Mouse (Mus musculus) heart, embryonic 15.5 days (tissue): Measurements from ENCODE around the gene Rabep2. TPM values are rescaled to one million over a fixed set of nuclear protein-coding genes. Genes with fewer than 3 reads are reported as not detected.

ENCODE experiments used
- ATAC-seq: fragments of 200-750 bp; cut with Nextera tagmentation; replicated peaks from 2 replicates; pipeline ENCODE4 v1.8.0; 2017; ENCODE audit warnings: low read depth, moderate TSS enrichment; ENCODE audit not compliant: insufficient number of reproducible peaks, insufficient read depth, low FRiP score
- H3K27ac ChIP-seq: fragments of 300-500 bp; sonication (generic); 2 replicates; pipeline ENCODE4 v1.5.1; 2015; ENCODE audit warnings: mild to moderate bottlenecking, inconsistent platforms
- H3K27me3 ChIP-seq: fragments of 300-500 bp; sonication (generic); 2 replicates; pipeline ENCODE4 v1.6.1; 2015; ENCODE audit warnings: inconsistent platforms
- H3K36me3 ChIP-seq: fragments of 300-500 bp; sonication (generic); 2 replicates; pipeline ENCODE4 v1.6.1; 2015; ENCODE audit warnings: mild to moderate bottlenecking, inconsistent platforms
- H3K4me1 ChIP-seq: fragments of 300-500 bp; sonication (generic); replicated peaks from 2 replicates; pipeline ENCODE4 v1.6.1; 2015; ENCODE audit warnings: inconsistent platforms
- H3K4me2 ChIP-seq: fragments of 300-500 bp; sonication (generic); 2 replicates; pipeline ENCODE4 v1.6.1; 2015; ENCODE audit warnings: inconsistent platforms, mild to moderate bottlenecking, moderate library complexity
- H3K4me3 ChIP-seq: fragments of 300-500 bp; sonication (generic); 2 replicates; pipeline ENCODE4 v1.5.1; 2015; ENCODE audit warnings: mild to moderate bottlenecking, inconsistent platforms
- H3K9ac ChIP-seq: fragments of 300-500 bp; sonication (generic); 2 replicates; pipeline ENCODE4 v1.6.1; 2015; ENCODE audit warnings: mild to moderate bottlenecking, inconsistent platforms
- H3K9me3 ChIP-seq: fragments of 300-500 bp; sonication (generic); replicated peaks from 2 replicates; pipeline ENCODE4 v1.6.1; 2016; ENCODE audit warnings: inconsistent platforms
- WGBS: fragments of 180-500 bp; shearing (Covaris S2); methylation state at CpG from one replicate; pipeline ENCODE4 v1.1.7; 2015; ENCODE audit warnings: mixed read lengths; 5-methylcytosine and 5-hydroxymethylcytosine counted together
- polyA plus RNA-seq: library from polyadenylated mRNA; unstranded; fragments of >200 nt; fragmentation: Nextera tagmentation; extraction: Ambion mirVana; gene quantifications from 2 replicates; pipeline ENCODE4 v1.2.1, GENCODE M21; 2015

Gene Rabep2
- polyA plus RNA-seq, 1 experiment from 2014 or later = 16.3 TPM

DNA sequence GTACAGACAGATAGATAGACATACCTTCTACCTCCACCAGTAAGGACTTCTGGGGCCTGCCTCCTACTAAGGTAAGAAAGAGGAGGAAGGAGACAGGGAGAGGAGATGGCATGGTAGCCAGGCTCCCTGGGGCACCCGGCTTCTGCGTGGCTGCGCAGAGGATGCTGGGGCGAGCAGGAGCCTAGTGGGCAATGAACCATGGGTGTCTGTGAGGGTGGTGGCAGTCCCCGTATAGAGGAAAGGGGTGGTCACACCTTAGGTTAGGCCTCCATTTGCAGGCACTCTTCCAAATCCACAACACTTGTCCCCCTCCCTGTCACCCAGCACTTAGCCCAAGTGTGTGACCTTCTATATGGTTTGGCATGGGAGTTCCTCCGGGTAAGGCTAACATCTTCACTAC, 13.8 kb upstream of the Rabep2 start, which contains the start of gene Cd19:
Gene Cd19, minus strand, starts transcription at position 165 of the 400 bp plus-strand sequence.
- no peak within 1 kb of the TSS for H3K4me3 ChIP-seq
- 77% methylated on average over 6 of the region's 6 CpGs for WGBS

DNA sequence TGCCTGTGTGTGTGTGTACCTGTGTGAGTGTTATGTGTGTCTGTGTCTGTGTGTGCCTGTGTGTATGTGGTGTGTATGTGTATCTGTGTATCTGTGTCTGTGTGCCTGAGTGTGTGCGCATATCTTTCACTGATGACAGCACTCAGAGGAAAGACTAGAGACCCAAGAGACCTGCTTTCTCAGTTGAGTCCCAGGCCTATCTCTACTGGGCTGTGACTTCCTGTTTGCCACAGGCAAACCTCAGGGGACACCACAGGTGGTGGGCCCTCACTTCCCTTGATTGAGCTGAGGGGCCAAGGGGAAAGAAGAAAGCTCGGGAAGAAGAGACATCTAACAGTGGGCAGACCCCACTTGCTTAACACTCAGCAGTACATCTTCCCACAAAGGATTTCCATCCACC, 11.9 kb upstream of the Rabep2 start:
- no peak overlapping the region for H3K4me3 ChIP-seq
- no peak overlapping the region for H3K4me2 ChIP-seq
- H3K9ac ChIP-seq = no peak overlapping the region
- no peaks in the 10 kb centered on the region for H3K36me3 ChIP-seq
- H3K9me3 ChIP-seq = no peaks in the 10 kb centered on the region; the same call in 1 of the 2 replicates
- no peak for ATAC-seq
- peaks cover 6% of the 10 kb centered on the region; the same call in 1 of the 2 replicates for H3K27me3 ChIP-seq
- H3K4me1 ChIP-seq = no peaks in the 10 kb centered on the region
- WGBS = 55% methylated on average over 2 of the region's 2 CpGs
- H3K27ac ChIP-seq = no peak overlapping the region

More for the DNA sequence above, 13.8 kb upstream of the Rabep2 start, which contains the start of gene Cd19:
- no peak within 1 kb of the TSS for H3K9ac ChIP-seq
- H3K9me3 ChIP-seq = no peaks in the 10 kb centered on the region
- no peaks in the 10 kb centered on the region for H3K36me3 ChIP-seq
- no peaks in the 10 kb centered on the region for H3K4me1 ChIP-seq
- H3K4me2 ChIP-seq = no peak within 1 kb of the TSS
- H3K27ac ChIP-seq = no peak within 1 kb of the TSS
- H3K27me3 ChIP-seq = peaks cover 6% of the 10 kb centered on the region
- no peak for ATAC-seq

- Histone ChIP-seq H3K4me3 (no peak overlapping the region), H3K27ac (no peak overlapping the region), H3K9me3 (no peaks in the 10 kb centered on the region; the same call in 1 of the 2 replicates), H3K36me3 (no peaks in the 10 kb centered on the region), H3K9ac (no peak overlapping the region), H3K27me3 (peaks cover 2% of the 10 kb centered on the region; the same call in 1 of the 2 replicates), H3K4me1 (no peaks in the 10 kb centered on the region), H3K4me2 (no peak overlapping the region)
- no peak for ATAC-seq
- WGBS = 51% methylated on average over 8 of the region's 8 CpGs
These were observed 11.5 kb upstream of the Rabep2 start for GRCm38 (mm10) chr7:126417045-126417444.

GRCm38 (mm10) chr7:126417606-126418005, 11.0 kb upstream of the Rabep2 start:
- no peak for ATAC-seq
- Histone ChIP-seq H3K4me3 (no peak overlapping the region), H3K4me1 (no peaks in the 10 kb centered on the region), H3K27ac (no peak overlapping the region), H3K4me2 (no peak overlapping the region), H3K36me3 (no peaks in the 10 kb centered on the region), H3K27me3 (no peaks in the 10 kb centered on the region), H3K9ac (no peak overlapping the region), H3K9me3 (no peaks in the 10 kb centered on the region; the same call in 1 of the 2 replicates)
- 85% methylated on average over 4 of the region's 4 CpGs for WGBS

- Histone ChIP-seq H3K4me2 (no peak overlapping the region), H3K9me3 (no peaks in the 10 kb centered on the region; the same call in 1 of the 2 replicates), H3K27me3 (no peaks in the 10 kb centered on the region), H3K4me1 (no peaks in the 10 kb centered on the region), H3K36me3 (no peaks in the 10 kb centered on the region), H3K27ac (no peak overlapping the region), H3K9ac (no peak overlapping the region), H3K4me3 (no peak overlapping the region)
- ATAC-seq = no peak
- 43% methylated on average over 3 of the region's 3 CpGs for WGBS
These were observed 10.1 kb upstream of the Rabep2 start for GRCm38 (mm10) chr7:126418496-126418895.

DNA sequence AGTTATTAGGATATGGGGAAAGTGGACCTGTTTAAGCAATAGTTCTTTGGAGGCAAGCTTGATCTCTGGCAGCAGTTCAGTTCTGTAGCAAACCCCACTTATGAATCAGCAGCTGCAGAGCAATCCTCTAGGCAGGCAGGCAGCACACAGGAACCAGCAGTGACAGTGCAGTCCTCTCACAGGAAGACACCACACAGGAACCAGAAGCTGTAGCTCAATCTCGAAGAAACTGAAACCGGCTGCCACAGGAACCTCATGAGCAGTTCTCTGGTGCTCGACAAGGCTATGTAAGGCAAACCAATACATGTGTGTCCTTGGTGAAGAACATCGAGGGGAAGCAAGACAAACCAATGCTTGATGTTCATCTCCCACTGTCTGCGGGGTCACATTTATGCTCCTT, 6.8 kb upstream of the Rabep2 start:
- Histone ChIP-seq H3K9ac (no peak overlapping the region), H3K36me3 (no peaks in the 10 kb centered on the region), H3K9me3 (no peaks in the 10 kb centered on the region; the same call in 1 of the 2 replicates), H3K27me3 (no peaks in the 10 kb centered on the region), H3K4me2 (no peak overlapping the region), H3K27ac (no peak overlapping the region), H3K4me3 (no peak overlapping the region), H3K4me1 (no peaks in the 10 kb centered on the region)
- 79% methylated on average over 5 of the region's 5 CpGs for WGBS
- no peak for ATAC-seq

DNA sequence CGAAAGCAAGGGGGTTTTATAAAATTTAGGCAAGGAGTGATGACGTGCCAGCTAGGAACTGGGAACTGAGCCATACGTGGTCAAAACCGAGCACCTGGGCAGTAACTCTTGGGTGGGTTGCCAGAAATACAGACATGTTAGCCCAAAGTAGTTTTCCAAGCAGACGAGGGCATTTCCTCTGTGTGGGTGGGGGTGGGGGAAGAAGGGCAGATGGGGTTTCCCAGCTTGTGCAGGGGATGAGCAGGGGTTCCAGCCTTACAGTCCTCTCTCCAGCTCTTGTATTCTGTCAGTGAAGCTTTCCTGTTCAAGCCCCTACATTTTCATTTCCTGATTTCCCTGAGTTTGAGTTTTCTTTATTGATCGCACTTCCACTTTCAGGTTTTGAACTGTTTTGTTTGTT, 4.4 kb upstream of the Rabep2 start:
- H3K4me2 ChIP-seq = no peak overlapping the region
- H3K36me3 ChIP-seq = no peaks in the 10 kb centered on the region
- ATAC-seq = no peak
- no peak overlapping the region for H3K27ac ChIP-seq
- H3K27me3 ChIP-seq = no peaks in the 10 kb centered on the region
- H3K4me3 ChIP-seq = no peak overlapping the region
- peaks cover 11% of the 10 kb centered on the region for H3K4me1 ChIP-seq
- WGBS = 74% methylated on average over 6 of the region's 6 CpGs
- H3K9ac ChIP-seq = no peak overlapping the region
- no peaks in the 10 kb centered on the region; the same call in 1 of the 2 replicates for H3K9me3 ChIP-seq

GRCm38 (mm10) chr7:126427323-126427860, 1.2 kb upstream of the Rabep2 start:
- H3K4me2 ChIP-seq = no peak overlapping the region
- ATAC-seq = no peak
- H3K27ac ChIP-seq = no peak overlapping the region
- no peak overlapping the region for H3K4me3 ChIP-seq
- H3K4me1 ChIP-seq = peaks cover 21% of the 10 kb centered on the region
- H3K36me3 ChIP-seq = peaks cover 6% of the 10 kb centered on the region; the same call in 1 of the 2 replicates
- H3K9ac ChIP-seq = no peak overlapping the region
- WGBS = 42% methylated on average over 12 of the region's 13 CpGs
- no peaks in the 10 kb centered on the region for H3K27me3 ChIP-seq
- no peaks in the 10 kb centered on the region for H3K9me3 ChIP-seq

- Histone ChIP-seq H3K4me3 (peak overlapping the region; percentile 75), H3K27ac (peak overlapping the region; percentile 92), H3K9me3 (no peaks in the 10 kb centered on the region), H3K4me2 (peak overlapping the region; percentile 95), H3K4me1 (peaks cover 21% of the 10 kb centered on the region), H3K9ac (peak overlapping the region; percentile 84), H3K27me3 (no peaks in the 10 kb centered on the region), H3K36me3 (peaks cover 11% of the 10 kb centered on the region; the same call in 1 of the 2 replicates)
- 19% methylated on average over 4 of the region's 4 CpGs for WGBS
- no peak for ATAC-seq
These were observed 405 bp upstream of the Rabep2 start for GRCm38 (mm10) chr7:126428154-126428553.

- peak overlapping the region; percentile 75 for H3K4me3 ChIP-seq
- peak overlapping the region; percentile 95 for H3K4me2 ChIP-seq
- no peak for ATAC-seq
- H3K9me3 ChIP-seq = no peaks in the 10 kb centered on the region
- peaks cover 21% of the 10 kb centered on the region for H3K4me1 ChIP-seq
- H3K36me3 ChIP-seq = peaks cover 19% of the 10 kb centered on the region
- 0 out of 2 replicates have a peak overlapping the region, but pooled peaks have one; percentile 92 for H3K27ac ChIP-seq
- H3K27me3 ChIP-seq = no peaks in the 10 kb centered on the region
- H3K9ac ChIP-seq = peak overlapping the region; percentile 84
- 26% methylated on average over 15 of the region's 15 CpGs for WGBS
These were observed 942 bp downstream of the Rabep2 start for GRCm38 (mm10) chr7:126429503-126429898.

- no peak overlapping the region for H3K4me2 ChIP-seq
- no peaks in the 10 kb centered on the region for H3K27me3 ChIP-seq
- H3K4me1 ChIP-seq = peaks cover 21% of the 10 kb centered on the region
- H3K4me3 ChIP-seq = no peak overlapping the region
- no peaks in the 10 kb centered on the region for H3K9me3 ChIP-seq
- ATAC-seq = no peak
- no peak overlapping the region for H3K9ac ChIP-seq
- H3K27ac ChIP-seq = no peak overlapping the region
- peaks cover 25% of the 10 kb centered on the region for H3K36me3 ChIP-seq
These were observed 1.6 kb downstream of the Rabep2 start for GRCm38 (mm10) chr7:126430167-126430566.

- Histone ChIP-seq H3K36me3 (peaks cover 31% of the 10 kb centered on the region), H3K27me3 (no peaks in the 10 kb centered on the region), H3K27ac (no peak overlapping the region), H3K9ac (no peak overlapping the region), H3K4me3 (no peak overlapping the region), H3K4me2 (no peak overlapping the region), H3K4me1 (peaks cover 5% of the 10 kb centered on the region), H3K9me3 (no peaks in the 10 kb centered on the region)
- 78% methylated on average over 7 of the region's 7 CpGs for WGBS
- ATAC-seq = no peak
These were observed 6.2 kb downstream of the Rabep2 start for GRCm38 (mm10) chr7:126434726-126435125.
